Mouse (Mus musculus) T-helper 2 cell (primary cell): ENCODE results near the gene Grm8.

Experiments used
- in situ Hi-C: fragments of 300-600 bp; cut with MboI, MseI; formaldehyde crosslinking; loops from one replicate; pipeline ENCODE4 v1.15.1; 2025; ENCODE audit warnings: high pct_unique_total_duplicates

Grm8 gene

DNA sequence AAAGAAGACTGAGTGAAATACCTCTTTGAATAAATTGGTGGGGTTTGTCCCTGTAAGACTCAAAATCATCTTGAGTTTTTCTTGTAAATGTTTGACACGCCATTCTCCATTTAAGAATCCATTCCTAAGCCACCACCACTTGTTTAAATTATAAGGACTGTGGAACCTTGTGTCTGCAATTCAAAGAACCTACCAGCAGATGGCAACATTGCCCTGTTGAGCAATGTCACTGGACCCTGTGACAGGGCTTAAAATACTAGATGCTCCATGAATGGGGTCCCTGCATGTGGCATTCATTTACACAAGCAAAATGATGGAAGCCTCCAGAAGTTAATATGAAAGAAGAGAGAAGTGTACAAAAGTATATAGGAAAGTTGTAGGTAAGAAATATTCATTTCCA is 477.5 kb downstream of the Grm8 start:
- in situ Hi-C loops: loop anchor here (25.0 kb wide), 3 partner anchors 480 to 755 kb away; partner anchors contain the start of genes Arf5 and Grm8

DNA sequence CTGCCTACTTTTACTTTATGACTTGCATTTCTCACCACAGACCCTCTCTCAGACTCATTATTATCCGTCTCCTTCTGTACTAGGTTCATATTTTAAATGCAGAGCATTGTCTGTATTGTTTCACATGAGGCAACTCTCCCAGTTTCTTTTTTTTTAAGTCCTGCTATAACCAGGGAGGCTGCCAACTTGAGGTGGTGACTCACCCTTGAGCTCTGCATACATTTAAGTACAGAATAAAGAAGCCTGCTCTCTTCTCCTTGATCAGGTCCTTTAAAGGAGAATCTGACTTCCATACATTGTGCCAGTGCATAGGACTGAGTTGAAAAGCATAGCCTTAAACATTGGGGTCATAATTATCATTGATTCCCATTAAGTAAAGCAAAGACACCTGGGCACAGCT is 488.5 kb downstream of the Grm8 start:
- in situ Hi-C loops: no loop called here

GRCm38 (mm10) chr6:27645054-27645453 is 489.9 kb downstream of the Grm8 start:
- in situ Hi-C loops: no loop called here

- in situ Hi-C loops: no loop called here
These were observed 499.1 kb downstream of the Grm8 start for GRCm38 (mm10) chr6:27635898-27636297.

DNA sequence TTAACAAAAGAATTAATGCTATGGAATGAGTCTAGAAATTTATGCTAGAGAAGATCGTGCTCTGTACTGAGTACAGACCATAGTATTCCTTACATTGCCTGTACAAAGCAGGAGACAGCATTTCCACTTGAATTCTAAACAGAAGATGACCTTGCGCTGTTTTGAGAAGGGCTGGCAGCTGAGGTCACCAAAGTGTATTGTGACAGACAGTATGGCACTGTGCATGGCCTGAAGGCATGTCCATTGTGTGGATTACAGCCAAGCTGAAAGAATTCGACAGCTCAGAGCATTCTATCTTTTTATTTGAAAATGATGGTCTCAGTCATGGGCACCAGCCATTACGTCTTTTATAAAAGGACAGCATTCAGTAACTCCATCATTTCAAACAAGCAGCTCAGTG is 517.5 kb downstream of the Grm8 start:
- in situ Hi-C loops: no loop called here

- in situ Hi-C loops: no loop called here
These were observed 554.5 kb downstream of the Grm8 start for GRCm38 (mm10) chr6:27580485-27580884.

DNA sequence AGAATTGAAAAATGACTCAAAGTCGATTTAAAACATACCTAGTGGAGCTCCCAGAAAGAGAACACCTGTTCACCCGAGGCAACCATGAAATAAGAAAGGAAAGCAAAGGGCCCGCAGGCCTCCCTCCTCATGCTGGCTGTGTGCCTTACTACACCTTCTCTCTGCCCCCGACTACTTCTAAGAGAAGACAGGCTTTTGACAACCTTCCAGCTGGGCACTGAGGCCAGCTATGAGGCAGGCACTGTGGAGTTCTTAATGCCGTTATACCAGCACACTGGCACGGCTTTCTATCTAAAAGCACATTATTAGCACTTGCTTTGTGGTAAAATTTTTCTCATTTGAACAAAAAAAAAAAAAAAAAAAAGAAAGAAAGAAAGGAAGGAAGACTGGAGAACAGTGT is 589.5 kb downstream of the Grm8 start:
- in situ Hi-C loops: no loop called here

DNA sequence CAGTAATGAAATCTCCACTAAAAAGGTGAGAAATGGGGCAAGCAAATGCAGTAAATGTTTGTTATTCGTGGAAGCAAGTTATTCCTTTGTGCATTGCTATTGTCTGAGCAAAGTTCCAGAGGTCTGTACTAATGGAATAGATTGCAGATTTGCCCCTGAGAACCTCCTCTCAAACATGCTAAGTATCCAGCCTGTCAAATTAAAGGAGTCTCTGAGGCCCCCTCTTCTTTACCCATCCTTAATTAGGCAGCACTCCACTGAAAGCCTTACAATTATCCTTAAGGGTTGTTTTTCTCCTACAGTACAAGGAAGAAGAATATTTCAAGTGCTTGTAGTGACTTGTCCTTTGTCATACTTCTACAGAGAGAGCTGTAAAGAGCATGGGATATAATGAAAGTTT is 617.4 kb downstream of the Grm8 start:
- in situ Hi-C loops: no loop called here

GRCm38 (mm10) chr6:27460998-27461397 is 674.0 kb downstream of the Grm8 start:
- in situ Hi-C loops: no loop called here

DNA sequence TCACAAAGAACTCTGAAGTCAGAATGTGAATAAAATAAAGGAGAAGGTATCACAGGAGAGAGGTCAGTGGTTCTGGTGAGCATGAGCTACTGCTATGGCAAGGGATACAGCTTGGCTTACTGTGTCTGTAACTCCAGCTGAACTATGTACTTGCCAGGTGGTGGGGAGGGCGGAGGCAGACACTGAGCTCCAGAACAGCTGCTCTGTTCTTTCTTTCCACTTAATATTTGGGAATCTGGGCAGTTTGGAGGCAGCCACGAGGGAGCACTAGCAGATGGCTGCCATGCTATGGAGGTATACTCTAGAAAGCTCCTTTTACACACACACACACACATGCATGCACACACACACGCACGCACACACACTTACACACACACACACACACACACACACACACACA is 726.5 kb downstream of the Grm8 start:
- in situ Hi-C loops: no loop called here

- in situ Hi-C loops: no loop called here
These were observed 762.6 kb downstream of the Grm8 start for GRCm38 (mm10) chr6:27372416-27372815.

DNA sequence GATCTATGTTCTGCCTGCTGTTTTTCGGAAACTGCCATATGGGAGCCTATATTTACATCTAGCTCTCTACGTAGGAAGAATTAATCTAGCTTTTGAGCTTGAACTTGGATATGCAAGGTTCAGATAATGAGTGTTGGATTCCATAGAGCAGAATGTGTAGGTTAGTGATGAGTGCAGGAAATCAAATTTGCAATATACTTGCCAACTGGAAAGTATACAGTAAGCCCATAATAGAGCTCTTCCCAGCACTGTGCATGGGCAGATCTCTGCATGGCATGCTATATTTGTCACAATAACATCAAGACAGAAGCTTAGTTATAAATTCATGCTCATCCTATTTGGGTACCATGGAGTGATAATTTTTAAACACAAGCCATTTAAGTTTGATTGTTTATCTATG is 763.9 kb downstream of the Grm8 start:
- in situ Hi-C loops: no loop called here

DNA sequence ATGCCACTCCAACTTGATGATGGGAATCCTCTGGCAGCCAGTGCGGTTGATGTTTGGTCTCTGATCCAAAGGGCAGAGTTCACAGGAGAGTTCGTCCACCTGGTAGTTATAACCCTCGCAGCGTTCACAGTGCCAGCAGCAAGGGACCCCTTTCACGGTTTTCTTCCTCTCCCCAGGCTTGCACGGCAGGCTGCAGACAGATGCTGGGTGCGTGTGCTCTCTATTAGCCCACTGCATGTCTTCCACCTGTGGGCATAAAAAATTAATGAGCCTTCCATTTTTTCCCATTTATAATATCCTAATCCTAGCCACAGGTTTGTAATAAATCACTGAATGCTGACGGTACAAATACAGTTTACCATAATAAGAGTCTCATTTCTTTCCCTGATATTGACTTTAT is 771.2 kb downstream of the Grm8 start:
- in situ Hi-C loops: no loop called here

DNA sequence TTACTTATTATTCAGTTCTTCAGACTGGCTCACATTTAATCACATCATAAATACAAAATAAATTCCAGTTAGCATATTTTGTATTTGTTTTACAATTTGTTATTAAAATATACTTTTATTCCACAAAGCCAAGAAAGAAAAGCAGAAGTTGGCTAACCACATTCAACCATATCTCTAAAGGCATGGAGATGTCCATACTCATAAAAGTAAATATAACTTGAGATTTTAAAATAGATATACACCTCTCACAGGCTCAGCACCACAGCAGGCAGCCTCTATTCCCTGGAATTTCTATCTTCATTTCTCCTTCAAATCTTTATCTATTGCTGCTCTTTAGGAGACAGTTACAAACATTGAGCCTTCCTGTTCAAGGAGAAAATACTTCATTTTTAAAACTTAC is 774.5 kb downstream of the Grm8 start:
- in situ Hi-C loops: no loop called here

GRCm38 (mm10) chr6:27351147-27351546 is 783.8 kb downstream of the Grm8 start:
- in situ Hi-C loops: no loop called here

- in situ Hi-C loops: no loop called here
These were observed 786.7 kb downstream of the Grm8 start for GRCm38 (mm10) chr6:27348272-27348671.

DNA sequence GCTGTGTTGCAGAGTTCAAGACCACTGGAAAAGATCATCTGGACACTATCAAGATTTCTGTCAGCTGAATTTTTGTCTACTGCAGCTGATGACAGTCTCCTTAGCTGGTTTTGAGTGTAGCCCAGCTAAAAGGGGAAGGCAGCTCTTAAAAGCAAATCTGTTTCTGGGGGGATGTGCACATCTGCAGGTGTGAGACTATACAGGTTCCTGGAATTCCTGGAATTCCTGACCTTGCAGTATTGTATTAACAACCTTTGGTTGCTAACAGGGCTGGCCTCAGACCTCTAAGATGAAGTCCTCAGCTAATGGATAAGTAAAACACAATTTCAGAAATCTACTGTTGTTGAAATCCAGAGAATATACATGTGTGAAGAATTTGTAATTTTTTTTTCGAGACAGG is 788.7 kb downstream of the Grm8 start:
- in situ Hi-C loops: no loop called here

- in situ Hi-C loops: no loop called here
These were observed 794.8 kb downstream of the Grm8 start for GRCm38 (mm10) chr6:27340131-27340530.

GRCm38 (mm10) chr6:27318575-27318974 is 816.4 kb downstream of the Grm8 start:
- in situ Hi-C loops: no loop called here

GRCm38 (mm10) chr6:27317422-27317821 is 817.6 kb downstream of the Grm8 start:
- in situ Hi-C loops: no loop called here

DNA sequence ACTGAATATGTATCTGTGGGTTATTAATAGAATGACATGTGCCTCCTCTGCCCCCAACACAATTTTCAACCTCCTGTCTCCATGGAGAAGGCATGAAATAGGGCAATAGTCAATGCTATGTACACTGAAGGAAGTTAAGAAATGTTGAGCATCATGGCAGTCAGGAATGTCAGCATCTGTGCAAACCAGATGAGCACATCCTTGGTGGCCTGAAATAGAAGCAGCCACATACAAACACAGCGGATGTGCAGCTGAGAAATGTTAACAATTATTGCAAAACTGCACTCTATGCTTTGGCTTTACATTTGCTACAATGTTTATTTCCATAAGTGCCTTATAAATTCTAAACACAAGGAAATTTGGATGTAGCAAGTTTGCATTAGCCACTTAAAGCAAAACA is 819.0 kb downstream of the Grm8 start:
- in situ Hi-C loops: no loop called here

DNA sequence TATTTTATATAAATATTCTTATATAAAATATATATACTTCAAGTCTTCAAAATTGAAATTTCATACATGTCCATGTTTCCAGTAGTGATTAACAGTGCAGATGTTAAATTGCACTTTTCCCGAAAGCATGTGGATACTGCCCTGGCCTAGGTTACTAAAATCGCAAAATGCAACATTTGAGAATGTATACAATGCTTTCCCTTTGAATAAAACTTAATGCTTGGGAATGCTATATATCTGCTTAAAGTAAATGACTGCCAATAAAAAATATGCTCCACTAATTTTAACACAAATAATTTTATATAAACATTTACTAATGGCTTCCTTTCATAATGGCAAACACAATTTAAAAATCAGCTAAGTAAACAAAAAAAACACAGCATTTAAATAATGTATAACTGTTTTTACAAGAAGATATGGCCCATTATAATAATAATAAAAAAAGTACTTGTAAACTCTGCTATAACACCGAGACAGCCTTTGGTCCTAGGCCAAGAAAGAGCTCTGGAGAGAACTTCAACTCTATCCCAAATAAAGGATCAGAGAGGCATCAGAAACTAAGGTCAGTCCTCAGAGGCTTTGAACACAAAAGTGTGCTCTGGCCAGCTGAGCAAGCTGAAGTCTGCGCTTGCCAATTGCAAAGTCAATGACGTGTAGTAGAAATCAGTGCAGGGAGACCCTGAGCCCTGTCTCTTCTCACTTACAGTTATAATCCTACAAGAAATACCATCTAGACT is 820.5 kb downstream of the Grm8 start:
- in situ Hi-C loops: no loop called here

DNA sequence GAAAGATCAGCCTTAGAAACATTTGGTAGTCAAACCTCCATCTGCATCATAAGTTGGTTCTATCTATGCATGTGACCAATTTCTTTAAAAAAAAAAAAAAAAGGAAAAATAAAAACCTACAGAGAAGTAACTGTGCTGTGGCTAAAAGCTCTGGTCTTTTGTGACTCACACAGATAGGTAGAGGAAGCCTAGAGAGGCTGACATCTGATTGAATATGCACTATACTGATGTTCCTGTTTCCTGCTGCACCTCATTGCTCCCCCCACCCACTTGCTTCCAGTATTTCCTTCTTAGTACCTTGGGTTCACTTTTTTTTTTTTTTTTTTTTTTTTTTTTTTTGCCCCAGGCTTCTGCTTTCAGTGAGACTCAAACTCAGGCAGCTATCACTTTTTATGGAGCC is 824.6 kb downstream of the Grm8 start:
- in situ Hi-C loops: no loop called here

- in situ Hi-C loops: no loop called here
These were observed 829.6 kb downstream of the Grm8 start for GRCm38 (mm10) chr6:27305351-27305750.
